Mouse (Mus musculus) erythroblast, embryonic 14.5 days (primary cell): ENCODE data around the gene Car3.

Source experiments
- GATA1 ChIP-seq: IDR thresholded peaks from 2 replicates; pipeline ENCODE4 v1.6.1; 2012; ENCODE audit warnings: low read length, inconsistent platforms, mixed read lengths
- TAL1 ChIP-seq: IDR thresholded peaks from 3 replicates; pipeline ENCODE4 v1.6.1; 2012; ENCODE audit warnings: low read length, inconsistent platforms, mixed read lengths

DNA sequence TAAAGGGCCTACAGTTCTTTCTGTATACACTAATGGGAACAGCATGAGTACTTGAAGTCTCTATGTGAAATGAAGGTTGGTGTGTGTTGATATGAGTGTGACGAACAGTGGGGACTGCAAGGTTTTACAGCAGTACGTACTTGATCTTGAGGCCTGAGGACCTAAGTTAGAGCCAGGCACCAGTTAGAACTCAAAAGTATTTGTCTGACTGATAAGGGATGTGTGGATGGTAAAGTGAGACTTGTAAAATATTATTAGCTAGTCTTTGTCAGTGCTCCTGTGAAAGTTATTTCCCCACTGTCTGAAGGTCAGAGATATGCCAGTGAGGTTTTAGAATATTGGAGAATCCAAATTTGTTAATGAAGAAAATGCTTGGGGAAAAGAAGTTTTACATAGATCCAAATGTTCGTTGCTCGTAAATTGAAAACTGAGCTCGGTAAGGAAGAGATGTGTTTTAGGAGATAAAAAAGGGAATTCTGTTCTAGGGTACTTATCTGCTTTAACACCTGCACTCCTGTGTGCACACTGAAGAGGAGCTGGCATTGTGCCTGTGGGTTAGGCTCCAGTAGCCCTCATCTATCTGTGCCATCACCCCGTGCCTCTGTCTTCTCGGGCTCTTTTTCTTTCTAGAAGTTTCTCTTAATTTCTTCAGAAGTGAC lies 14.1 kb downstream of the Car3 start:
- TF ChIP-seq TAL1 (peak; percentile 87), GATA1 (peak; percentile 74)
